Mouse (Mus musculus): ENCODE data around the gene Rnaseh2a. TPM values are rescaled to one million over a fixed set of nuclear protein-coding genes. Genes with fewer than 3 reads are reported as not detected.

Gene Rnaseh2a
- polyA plus RNA-seq, 1 experiment from 2014 or later = 114 TPM

- WGBS = 80% methylated on average over 4 of the region's 4 CpGs
- no peak overlapping the region for H3K4me2 ChIP-seq (ENCODE audit: low read depth, low read length)
- no peak for ATAC-seq (ENCODE audit: low read depth)
Measured at GRCm38 (mm10) chr8:84963952-84964351, 5.6 kb downstream of the Rnaseh2a start.

GRCm38 (mm10) chr8:84959811-84960210 is 9.8 kb downstream of the Rnaseh2a start:
- peaks cover under 1% of the 10 kb centered on the region for H3K4me1 ChIP-seq (replicated peaks; ENCODE audit: control insufficient read depth, insufficient read depth, low read length)
- no peak overlapping the region for H3K9ac ChIP-seq (ENCODE audit: low read length)
- peaks cover 16% of the 10 kb centered on the region for H3K36me3 ChIP-seq (ENCODE audit: control insufficient read depth, insufficient read depth, low read length)
- no peaks in the 10 kb centered on the region for H3K27me3 ChIP-seq (ENCODE audit: control insufficient read depth, insufficient read depth, low read depth, low read length)
- H3K27ac ChIP-seq (ENCODE audit: low read length) = no peak overlapping the region
- WGBS = 93% methylated on average over 7 of the region's 7 CpGs
- H3K9me3 ChIP-seq (ENCODE audit: control insufficient read depth, low read length) = no peaks in the 10 kb centered on the region
- H3K4me3 ChIP-seq (ENCODE audit: low read length) = no peak overlapping the region
- ATAC-seq (ENCODE audit: low read depth) = no peak
- no peak overlapping the region for H3K4me2 ChIP-seq (ENCODE audit: low read depth, low read length)

More at GRCm38 (mm10) chr8:84963952-84964351, 5.6 kb downstream of the Rnaseh2a start:
- Histone ChIP-seq H3K9me3 (ENCODE audit: control insufficient read depth, low read length) (no peaks in the 10 kb centered on the region), H3K36me3 (ENCODE audit: control insufficient read depth, insufficient read depth, low read length) (peaks cover 8% of the 10 kb centered on the region; the same call in 1 of the 2 replicates), H3K27ac (ENCODE audit: low read length) (no peak overlapping the region), H3K9ac (ENCODE audit: low read length) (no peak overlapping the region), H3K4me1 (replicated peaks; ENCODE audit: control insufficient read depth, insufficient read depth, low read length) (peaks cover 17% of the 10 kb centered on the region), H3K4me3 (ENCODE audit: low read length) (no peak overlapping the region), H3K27me3 (ENCODE audit: control insufficient read depth, insufficient read depth, low read depth, low read length) (no peaks in the 10 kb centered on the region)

- no peak overlapping the region for H3K4me3 ChIP-seq (ENCODE audit: low read length)
- no peaks in the 10 kb centered on the region for H3K4me1 ChIP-seq (replicated peaks; ENCODE audit: control insufficient read depth, insufficient read depth, low read length)
- WGBS = 36% methylated on average over 2 of the region's 2 CpGs
- peaks cover 13% of the 10 kb centered on the region for H3K36me3 ChIP-seq (ENCODE audit: control insufficient read depth, insufficient read depth, low read length)
- no peak overlapping the region for H3K9ac ChIP-seq (ENCODE audit: low read length)
- no peaks in the 10 kb centered on the region for H3K9me3 ChIP-seq (ENCODE audit: control insufficient read depth, low read length)
- no peak for ATAC-seq (ENCODE audit: low read depth)
- H3K4me2 ChIP-seq (ENCODE audit: low read depth, low read length) = no peak overlapping the region
- no peak overlapping the region for H3K27ac ChIP-seq (ENCODE audit: low read length)
- no peaks in the 10 kb centered on the region; the same call in 1 of the 2 replicates for H3K27me3 ChIP-seq (ENCODE audit: control insufficient read depth, insufficient read depth, low read depth, low read length)
Measured at GRCm38 (mm10) chr8:84956768-84957167, 12.8 kb downstream of the Rnaseh2a start.

- 6% methylated on average over 18 of the region's 18 CpGs for WGBS
- no peaks in the 10 kb centered on the region for H3K4me1 ChIP-seq (replicated peaks; ENCODE audit: control insufficient read depth, insufficient read depth, low read length)
- H3K27ac ChIP-seq (ENCODE audit: low read length) = no peak overlapping the region
- H3K36me3 ChIP-seq (ENCODE audit: control insufficient read depth, insufficient read depth, low read length) = peaks cover 5% of the 10 kb centered on the region; the same call in 1 of the 2 replicates
- peak; percentile 79 for ATAC-seq (ENCODE audit: low read depth)
- no peak overlapping the region for H3K9ac ChIP-seq (ENCODE audit: low read length)
- peaks cover 4% of the 10 kb centered on the region; the same call in 1 of the 2 replicates for H3K27me3 ChIP-seq (ENCODE audit: control insufficient read depth, insufficient read depth, low read depth, low read length)
- H3K4me3 ChIP-seq (ENCODE audit: low read length) = no peak overlapping the region
- no peaks in the 10 kb centered on the region for H3K9me3 ChIP-seq (ENCODE audit: control insufficient read depth, low read length)
- peak overlapping the region; percentile 23 for H3K4me2 ChIP-seq (ENCODE audit: low read depth, low read length)
Measured at GRCm38 (mm10) chr8:84952612-84953255, 16.8 kb downstream of the Rnaseh2a start.

- no peak for ATAC-seq (ENCODE audit: low read depth)
- peaks cover 10% of the 10 kb centered on the region; the same call in 1 of the 2 replicates for H3K4me1 ChIP-seq (replicated peaks; ENCODE audit: control insufficient read depth, insufficient read depth, low read length)
- no peaks in the 10 kb centered on the region for H3K36me3 ChIP-seq (ENCODE audit: control insufficient read depth, insufficient read depth, low read length)
- H3K9me3 ChIP-seq (ENCODE audit: control insufficient read depth, low read length) = no peaks in the 10 kb centered on the region
- no peak overlapping the region for H3K27ac ChIP-seq (ENCODE audit: low read length)
- H3K9ac ChIP-seq (ENCODE audit: low read length) = no peak overlapping the region
- H3K4me2 ChIP-seq (ENCODE audit: low read depth, low read length) = no peak overlapping the region
- H3K27me3 ChIP-seq (ENCODE audit: control insufficient read depth, insufficient read depth, low read depth, low read length) = peaks cover 31% of the 10 kb centered on the region
- 17% methylated on average over 12 of the region's 12 CpGs for WGBS
- H3K4me3 ChIP-seq (ENCODE audit: low read length) = no peak overlapping the region
Measured at GRCm38 (mm10) chr8:84949753-84950152, 19.8 kb downstream of the Rnaseh2a start.

GRCm38 (mm10) chr8:84947241-84947545 is 22.4 kb downstream of the Rnaseh2a start:
- Histone ChIP-seq H3K36me3 (ENCODE audit: control insufficient read depth, insufficient read depth, low read length) (no peaks in the 10 kb centered on the region), H3K9ac (ENCODE audit: low read length) (no peak overlapping the region), H3K4me1 (replicated peaks; ENCODE audit: control insufficient read depth, insufficient read depth, low read length) (peaks cover 10% of the 10 kb centered on the region; the same call in 1 of the 2 replicates), H3K4me3 (ENCODE audit: low read length) (no peak overlapping the region), H3K9me3 (ENCODE audit: control insufficient read depth, low read length) (no peaks in the 10 kb centered on the region), H3K27me3 (ENCODE audit: control insufficient read depth, insufficient read depth, low read depth, low read length) (peaks cover 48% of the 10 kb centered on the region), H3K27ac (ENCODE audit: low read length) (no peak overlapping the region), H3K4me2 (ENCODE audit: low read depth, low read length) (no peak overlapping the region)
- 9% methylated on average over 9 of the region's 9 CpGs for WGBS
- ATAC-seq (ENCODE audit: low read depth) = peak; percentile 34; the same call in 1 of the 2 replicates

- H3K4me2 ChIP-seq (ENCODE audit: low read depth, low read length) = peak within 1 kb of the TSS; percentile 82
- peaks cover 10% of the 10 kb centered on the region; the same call in 1 of the 2 replicates for H3K4me1 ChIP-seq (replicated peaks; ENCODE audit: control insufficient read depth, insufficient read depth, low read length)
- peaks cover 48% of the 10 kb centered on the region for H3K27me3 ChIP-seq (ENCODE audit: control insufficient read depth, insufficient read depth, low read depth, low read length)
- H3K9ac ChIP-seq (ENCODE audit: low read length) = no peak within 1 kb of the TSS
- no peak within 1 kb of the TSS for H3K27ac ChIP-seq (ENCODE audit: low read length)
- H3K36me3 ChIP-seq (ENCODE audit: control insufficient read depth, insufficient read depth, low read length) = no peaks in the 10 kb centered on the region
- H3K4me3 ChIP-seq (ENCODE audit: low read length) = peak within 1 kb of the TSS; percentile 49
- 12% methylated on average over 17 of the region's 17 CpGs for WGBS
- H3K9me3 ChIP-seq (ENCODE audit: control insufficient read depth, low read length) = no peaks in the 10 kb centered on the region
- peak; percentile 31; the same call in 1 of the 2 replicates for ATAC-seq (ENCODE audit: low read depth)
Measured at GRCm38 (mm10) chr8:84946528-84947240, 22.9 kb downstream of the Rnaseh2a start, which contains the start of gene Rtbdn. Gene Rtbdn, plus strand, starts transcription at chr8:84946991.

- Histone ChIP-seq H3K9ac (ENCODE audit: low read length) (no peak overlapping the region), H3K4me3 (ENCODE audit: low read length) (peak overlapping the region; percentile 49), H3K4me2 (ENCODE audit: low read depth, low read length) (peak overlapping the region; percentile 82), H3K4me1 (replicated peaks; ENCODE audit: control insufficient read depth, insufficient read depth, low read length) (peaks cover 10% of the 10 kb centered on the region; the same call in 1 of the 2 replicates), H3K27me3 (ENCODE audit: control insufficient read depth, insufficient read depth, low read depth, low read length) (peaks cover 48% of the 10 kb centered on the region), H3K36me3 (ENCODE audit: control insufficient read depth, insufficient read depth, low read length) (no peaks in the 10 kb centered on the region), H3K27ac (ENCODE audit: low read length) (no peak overlapping the region), H3K9me3 (ENCODE audit: control insufficient read depth, low read length) (no peaks in the 10 kb centered on the region)
- 0 out of 2 replicates have a peak, but pooled peaks have one; percentile 18 for ATAC-seq (ENCODE audit: low read depth)
- WGBS = 1% methylated on average over 50 of the region's 67 CpGs
Measured at GRCm38 (mm10) chr8:84945633-84946527, 23.7 kb downstream of the Rnaseh2a start.

Data from lung, embryonic 16.5 days (tissue).